In the genomic region with DNA sequence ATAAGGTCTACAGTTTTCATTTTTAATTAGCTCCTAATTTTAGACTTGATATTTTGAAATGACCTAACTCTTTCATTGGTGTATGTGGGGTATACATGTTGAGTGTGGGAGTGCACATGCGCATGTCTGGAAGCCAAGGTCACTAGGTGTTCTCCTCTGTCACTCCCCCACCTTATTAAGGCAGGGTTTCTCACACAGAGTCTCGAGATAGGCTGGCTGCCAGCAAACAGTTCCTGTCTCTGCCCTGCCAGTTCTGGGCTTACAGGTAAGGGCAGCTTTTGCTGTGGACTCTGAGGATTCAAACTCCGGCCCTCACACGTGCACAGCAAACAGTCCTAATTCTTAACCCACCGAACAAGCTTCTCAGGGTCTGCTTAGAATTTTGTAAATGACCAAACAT, we compare ENCODE assay signal across 15 mouse cellular contexts. TPM values are rescaled to one million over a fixed set of nuclear protein-coding genes. Genes with fewer than 3 reads are reported as not detected.
DNase-seq lines count a peak whose midpoint lies in the region; ATAC-seq lines count a peak whose summit lies in the region.
"Had no signal": no experiment of that assay in that cellular context is flagged by ENCODE, and none has a peak within 500 bp of the region (broad histone marks: within the 10 kb centered on the region; RNA-seq: fewer than 3 reads in every experiment).

No protein-coding gene starts in this region.

- no peak overlapping the region for H3K9ac ChIP-seq in midbrain, embryonic 11.5 days (ENCODE audit: low read length)
- H3K9ac ChIP-seq in midbrain, embryonic 13.5 days (replicated peaks): no peak overlapping the region
- H3K9ac ChIP-seq: limb, embryonic 13.5 days; neural tube, embryonic 13.5 days had no signal

- H3K4me1 ChIP-seq in midbrain, embryonic 11.5 days (ENCODE audit: control insufficient read depth, insufficient read depth, low read length): no peaks in the 10 kb centered on the region
- H3K4me1 ChIP-seq in midbrain, embryonic 13.5 days (replicated peaks): peaks cover 7% of the 10 kb centered on the region

- no peaks in the 10 kb centered on the region for H3K9me3 ChIP-seq in midbrain, embryonic 11.5 days (ENCODE audit: control insufficient read depth, low read length)
- no peaks in the 10 kb centered on the region for H3K9me3 ChIP-seq in midbrain, embryonic 13.5 days
- H3K9me3 ChIP-seq: limb, embryonic 13.5 days; megakaryocyte, embryonic 14.5 days; neural tube, embryonic 13.5 days had no signal

- no peaks in the 10 kb centered on the region for H3K27me3 ChIP-seq in midbrain, embryonic 11.5 days (ENCODE audit: control insufficient read depth, insufficient read depth, low read length)
- H3K27me3 ChIP-seq in midbrain, embryonic 13.5 days: no peaks in the 10 kb centered on the region
- H3K27me3 ChIP-seq: limb, embryonic 13.5 days; megakaryocyte, embryonic 14.5 days; neural tube, embryonic 13.5 days had no signal

- WGBS in midbrain, embryonic 11.5 days: 91% methylated on average over 5 of the region's 5 CpGs
- WGBS in midbrain, embryonic 13.5 days: 91% methylated on average over 5 of the region's 5 CpGs

- ATAC-seq in midbrain, embryonic 11.5 days (ENCODE audit: low FRiP score): no peak
- no peak for ATAC-seq in midbrain, embryonic 13.5 days

- H3K27ac ChIP-seq in midbrain, embryonic 11.5 days (ENCODE audit: low read depth, low read length): no peak overlapping the region
- H3K27ac ChIP-seq in midbrain, embryonic 13.5 days: no peak overlapping the region
- H3K27ac ChIP-seq: limb, embryonic 13.5 days; neural tube, embryonic 13.5 days had no signal

- intact Hi-C loops in heart, postnatal 25 days (cut with DNase I): no loop called here

- no peaks in the 10 kb centered on the region for H3K36me3 ChIP-seq in midbrain, embryonic 11.5 days (ENCODE audit: control insufficient read depth, insufficient read depth, low read length)
- 0 out of 2 replicates have a peak, but pooled peaks cover 2% of the 10 kb centered on the region for H3K36me3 ChIP-seq in midbrain, embryonic 13.5 days
- H3K36me3 ChIP-seq: limb, embryonic 13.5 days; neural tube, embryonic 13.5 days had no signal

- H3K4me3 ChIP-seq in midbrain, embryonic 11.5 days (ENCODE audit: low read depth, low read length): no peak overlapping the region
- H3K4me3 ChIP-seq in midbrain, embryonic 13.5 days (replicated peaks): no peak overlapping the region
- H3K4me3 ChIP-seq: erythroblast, embryonic 14.5 days; limb, embryonic 13.5 days; megakaryocyte, embryonic 14.5 days; neural tube, embryonic 13.5 days had no signal

- no peak overlapping the region for H3K4me2 ChIP-seq in midbrain, embryonic 11.5 days
- no peak overlapping the region for H3K4me2 ChIP-seq in midbrain, embryonic 13.5 days (replicated peaks)
- H3K4me2 ChIP-seq: limb, embryonic 13.5 days; neural tube, embryonic 13.5 days had no signal

- peak; percentile 22 for DNase-seq in cerebellum, adult 11 months
- no peak for DNase-seq in cerebellum, adult 8-10 months
- peak; percentile 47 for DNase-seq in midbrain, embryonic 11.5 days (ENCODE audit: low spot score, missing footprints)
- peak; percentile 11 for DNase-seq in heart, postnatal 25 days (ENCODE audit: low spot score)
- DNase-seq in urinary bladder, postnatal 14 days (ENCODE audit: low spot score): peak; percentile 64
- no peak for DNase-seq in right cerebral cortex, adult 2 months (ENCODE audit: low spot score in 2 of 2)
- DNase-seq in natural killer cell, adult 2 months (ENCODE audit: low spot score in 2 of 2): no peak
- DNase-seq: adrenal gland, adult 8-10 months; gastrocnemius, postnatal 10 days; thymus, postnatal 14 days had no signal

RNA-seq across cellular contexts. Expression of a gene that starts 14.8 kb away (rescaled TPM):
- polyA plus RNA-seq in midbrain, embryonic 11.5 days (2014; fragmentation: Nextera tagmentation; extraction: Ambion mirVana): 241 and 251 TPM in 2 replicates
- polyA plus RNA-seq in midbrain, embryonic 13.5 days (2015; fragmentation: Nextera tagmentation; extraction: Ambion mirVana): 192 and 196 TPM in 2 replicates
- 100 to 1,000 TPM in 1 of 2 experiments, 10 to 100 TPM in 1; 96.2 to 105 TPM for total RNA-seq in heart, postnatal 25 days (2021)

Comparison
In these comparisons a context has a peak if more than half of its experiments do, and no peak if none do; other contexts are left out.
1. DNase-seq: peak in cerebellum, adult 11 months (single experiment), midbrain, embryonic 11.5 days (single experiment), heart, postnatal 25 days (single experiment) and urinary bladder, postnatal 14 days (single experiment); none in cerebellum, adult 8-10 months (single experiment), right cerebral cortex, adult 2 months (0 of 2) and natural killer cell, adult 2 months (0 of 2).